Mouse (Mus musculus) lung, adult 2 months (tissue): Measurements from ENCODE around the gene S100a11. TPM values are rescaled to one million over a fixed set of nuclear protein-coding genes. Genes with fewer than 3 reads are reported as not detected.
"Not testable (repeated sequence)": the region's sequence is repeated elsewhere in the genome, so short reads cannot be mapped to it uniquely, and the experiment has no call there.

Experiments
- DNase-seq: peaks from one replicate; pipeline ENCODE4 v3.0.0; 2022
- H3K4me1 ChIP-seq: fragments of 200-500 bp; 2 replicates; pipeline ENCODE4 v1.6.1; 2011; ENCODE audit warnings: low read length; ENCODE audit not compliant: control insufficient read depth, insufficient read depth
- H3K4me3 ChIP-seq: fragments of 200-500 bp; replicated peaks from 2 replicates; pipeline ENCODE3; 2011; ENCODE audit warnings: low read depth, mild to moderate bottlenecking, control low read depth, low read length; ENCODE audit errors: extremely low read depth
- CTCF ChIP-seq: fragments of 200-500 bp; IDR thresholded peaks from 2 replicates; pipeline ENCODE4 v1.5.1; 2011; ENCODE audit warnings: mild to moderate bottlenecking, low read length, control low read depth; ENCODE audit not compliant: insufficient read depth
- POLR2A ChIP-seq: fragments of 200-500 bp; IDR thresholded peaks from 2 replicates; pipeline ENCODE4 v1.6.1; 2011; ENCODE audit warnings: low read depth, mild to moderate bottlenecking, control low read depth, low read length, borderline replicate concordance; ENCODE audit errors: extremely low read depth
- WGBS: fragments of 180-500 bp; shearing (Covaris S2); methylation state at CpG from one replicate; pipeline ENCODE4 v1.1.7; 2018; 5-methylcytosine and 5-hydroxymethylcytosine counted together
- polyA plus RNA-seq: library from polyadenylated mRNA; depleted of rRNA; stranded (reverse); fragments of >200 nt; gene quantifications from 2 replicates; pipeline ENCODE4 v1.2.3, GENCODE M21; 2012

S100a11 gene
- polyA plus RNA-seq, 1 experiment = 357 TPM

DNA sequence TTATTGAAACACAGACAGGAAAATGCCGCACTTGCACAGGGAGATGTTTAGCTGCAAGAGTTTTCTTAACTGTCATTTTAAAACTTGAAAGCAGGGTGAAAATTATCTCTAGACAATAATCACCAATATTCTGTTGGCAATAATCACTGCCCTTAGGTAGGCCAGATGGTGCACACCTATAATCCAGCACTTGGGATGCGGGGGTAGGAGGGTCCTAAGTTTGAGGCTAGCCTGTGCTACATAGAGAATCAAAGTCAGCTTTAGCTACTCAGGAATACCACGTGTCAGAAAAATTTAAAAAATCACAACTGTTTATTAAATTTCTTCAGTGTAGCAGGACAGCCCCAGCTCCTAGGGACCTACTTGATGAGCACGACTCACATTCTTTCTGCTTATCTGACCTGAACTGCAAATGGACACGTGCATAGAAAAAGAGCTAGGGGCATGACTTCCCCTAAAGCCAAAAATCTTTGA, 395 bp upstream of the S100a11 start:
- DNase-seq = no peak
- Histone ChIP-seq H3K4me1 (peaks cover 12% of the 10 kb centered on the region), H3K4me3 (no peak overlapping the region)
- 52% methylated on average over 5 of the region's 5 CpGs for WGBS
- TF ChIP-seq POLR2A = no peak
- no peak for TF ChIP-seq CTCF

DNA sequence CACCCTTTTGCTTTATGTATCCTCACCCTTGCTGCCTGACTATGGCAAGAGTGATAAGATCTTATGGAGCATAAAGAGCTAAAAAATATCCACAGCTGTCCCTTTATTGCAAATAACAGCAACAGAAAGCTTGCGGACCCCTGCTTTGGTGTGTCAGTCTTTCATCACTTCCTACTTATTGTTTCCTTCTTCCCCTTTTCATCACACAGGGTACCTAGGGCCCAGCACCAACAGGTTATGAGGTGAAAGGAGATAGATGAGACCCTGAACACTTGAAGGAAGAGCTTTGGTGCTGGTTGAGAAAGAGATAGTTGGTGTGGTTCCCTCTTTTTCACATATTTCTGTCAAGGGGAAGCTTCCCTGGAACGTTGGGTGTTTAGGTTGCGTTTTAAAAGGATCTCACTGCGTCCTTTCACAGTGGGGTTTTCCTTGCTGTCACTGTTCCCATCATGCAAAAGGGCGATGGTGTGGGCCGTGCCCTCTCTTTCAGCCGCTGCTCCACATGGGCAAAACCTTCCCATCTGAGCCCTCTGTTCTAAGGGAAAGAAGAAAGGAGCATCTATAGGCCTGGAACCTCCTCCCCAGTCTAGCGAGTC, 1.3 kb downstream of the S100a11 start:
- no peak for TF ChIP-seq CTCF
- no peak for TF ChIP-seq POLR2A
- peak; percentile 20 for DNase-seq
- WGBS = 56% methylated on average over 8 of the region's 8 CpGs

DNA sequence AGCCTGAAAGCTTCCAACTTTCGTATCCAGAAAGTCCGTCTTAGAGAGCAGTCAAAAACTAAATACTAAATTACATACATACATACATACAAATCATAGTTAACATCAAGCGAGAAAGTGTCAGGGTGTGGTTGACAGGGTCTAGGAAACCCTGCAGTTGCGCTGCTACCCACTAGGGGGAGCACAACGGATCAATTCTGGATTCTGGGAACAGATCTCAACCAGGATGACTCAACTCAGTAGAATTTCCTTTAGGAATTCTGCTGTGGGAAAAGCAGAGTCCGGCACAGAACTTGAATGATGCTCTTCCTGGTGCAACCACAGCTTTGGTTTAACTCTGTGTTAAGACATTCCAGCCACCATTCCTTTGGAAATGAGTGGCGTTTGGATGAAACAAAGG, 2.3 kb downstream of the S100a11 start:
- TF ChIP-seq CTCF (peak; percentile 89), POLR2A (no peak)
- WGBS = 25% methylated on average over 7 of the region's 7 CpGs
- peak; percentile 69 for DNase-seq
- H3K4me1 ChIP-seq = peaks cover 12% of the 10 kb centered on the region
- H3K4me3 ChIP-seq = no peak overlapping the region

More for the DNA sequence above, 1.3 kb downstream of the S100a11 start:
- H3K4me3 ChIP-seq = peak overlapping the region; percentile 64
- peaks cover 12% of the 10 kb centered on the region for H3K4me1 ChIP-seq

DNA sequence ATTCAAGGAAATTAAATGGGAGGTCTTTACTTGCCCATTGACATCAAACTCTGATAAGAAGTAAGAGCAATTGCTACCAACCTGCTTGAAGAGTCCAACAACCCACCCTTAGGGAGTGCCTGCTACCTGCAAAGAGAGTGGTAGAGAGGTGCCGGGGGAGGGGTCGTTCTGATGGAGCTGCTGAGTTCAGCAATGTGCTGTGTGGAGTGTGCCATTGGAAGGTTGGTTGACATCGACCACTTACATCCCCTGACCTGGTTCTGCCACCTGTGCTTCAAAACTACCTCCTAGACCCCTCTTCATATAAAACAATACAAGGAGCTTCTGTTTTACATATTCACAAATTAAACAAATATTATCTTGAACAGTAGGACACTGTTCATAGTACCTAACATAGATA, 7.0 kb downstream of the S100a11 start:
- WGBS = 88% methylated on average over 3 of the region's 3 CpGs
- no peak for TF ChIP-seq CTCF
- 0 out of 2 replicates have a peak, but pooled peaks have one; percentile 15 for TF ChIP-seq POLR2A
- no peak overlapping the region for H3K4me3 ChIP-seq
- no peak for DNase-seq
- H3K4me1 ChIP-seq = peaks cover 7% of the 10 kb centered on the region

DNA sequence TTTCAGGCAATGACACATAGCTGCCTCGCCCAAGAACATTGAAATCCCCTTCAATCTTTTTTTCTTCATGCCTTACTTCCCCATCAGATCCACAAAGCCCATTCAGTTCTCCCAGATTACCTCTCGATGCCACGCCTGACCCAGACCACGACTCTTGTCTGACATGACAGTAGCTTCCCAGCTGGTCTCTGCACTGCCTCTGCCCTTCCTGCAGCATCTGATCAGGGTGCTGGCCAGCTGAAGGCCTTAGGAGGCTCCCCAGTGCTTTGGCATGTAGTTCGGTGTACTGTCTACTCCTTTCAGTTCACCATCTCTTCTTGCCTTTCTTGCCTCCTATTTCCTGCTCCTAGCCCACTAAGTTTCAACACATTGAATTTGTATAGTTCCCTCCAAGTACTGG, 8.5 kb downstream of the S100a11 start:
- no peak overlapping the region for H3K4me3 ChIP-seq
- peaks cover 5% of the 10 kb centered on the region for H3K4me1 ChIP-seq
- WGBS = 84% methylated on average over 5 of the region's 5 CpGs
- no peak for DNase-seq
- TF ChIP-seq POLR2A (no peak), CTCF (no peak)

DNA sequence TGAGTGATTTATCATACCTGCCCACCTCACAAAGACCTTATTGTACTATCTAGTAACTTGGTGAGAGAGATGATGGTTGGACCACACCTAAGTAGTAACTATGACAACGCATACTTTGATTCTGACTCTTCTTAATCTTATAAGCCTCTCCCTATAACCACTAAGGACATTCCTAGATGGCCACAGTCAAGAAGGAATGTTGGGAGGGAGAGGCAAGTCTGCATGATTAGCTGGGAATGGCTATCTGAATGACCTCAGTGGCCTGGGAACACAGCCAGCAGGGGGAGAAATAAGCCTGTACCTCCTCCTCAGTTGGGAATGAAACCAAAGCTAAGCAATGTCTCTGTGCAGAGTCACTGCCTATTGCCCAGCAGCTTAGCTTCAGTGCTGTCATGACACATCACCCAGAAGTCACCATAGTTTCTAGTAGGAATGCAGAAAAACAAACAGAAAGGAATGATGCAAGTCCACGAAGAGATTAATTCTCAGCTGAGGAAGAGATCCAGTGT, 16.8 kb downstream of the S100a11 start:
- TF ChIP-seq CTCF (no peak), POLR2A (no peak)
- Histone ChIP-seq H3K4me3 (no peak overlapping the region), H3K4me1 (peaks cover 2% of the 10 kb centered on the region; the same call in 1 of the 2 replicates)
- DNase-seq = no peak
- 45% methylated on average over 2 of the region's 2 CpGs for WGBS

DNA sequence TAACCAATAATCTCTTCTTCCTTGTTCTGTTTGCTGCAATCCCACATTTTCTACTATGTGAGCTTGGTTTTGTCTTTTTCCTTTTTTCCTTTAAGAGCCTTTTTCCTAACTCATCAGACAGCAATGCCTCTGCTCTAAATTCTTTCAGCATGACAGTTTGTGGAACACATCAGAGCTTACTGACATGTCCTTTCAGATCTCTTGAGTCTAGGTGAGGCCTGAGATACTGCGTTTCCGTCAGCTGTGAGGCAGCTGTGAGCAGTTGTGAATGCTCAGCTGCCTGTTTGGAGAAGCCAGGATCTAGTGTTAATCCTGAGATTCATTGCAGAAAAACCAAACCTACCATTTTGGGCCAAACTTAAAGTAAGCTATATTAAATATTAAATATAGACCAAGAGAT, 18.2 kb downstream of the S100a11 start:
- 77% methylated on average over 2 of the region's 2 CpGs for WGBS

DNA sequence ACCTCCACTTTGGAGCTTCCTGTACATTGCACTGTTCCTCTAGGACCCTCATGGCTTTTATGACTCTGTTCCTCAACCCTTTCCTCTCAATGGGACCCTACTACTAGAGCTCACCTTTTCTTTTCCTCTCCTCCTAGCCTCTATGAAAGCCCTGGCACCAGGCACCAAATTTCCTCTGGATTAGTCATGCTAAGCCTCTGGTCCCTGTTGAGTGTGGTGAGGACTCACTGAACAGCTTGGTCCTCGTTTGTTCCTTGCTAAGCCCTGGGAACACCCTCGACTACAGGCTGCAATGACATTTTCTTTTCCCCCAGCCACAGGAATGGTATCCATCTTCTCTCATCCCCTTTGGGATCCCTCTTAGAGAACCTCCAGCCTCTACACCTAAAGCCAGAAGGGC, 21.2 kb downstream of the S100a11 start:
- 52% methylated on average over 2 of the region's 2 CpGs for WGBS
- no peak for DNase-seq
- no peak for TF ChIP-seq POLR2A
- no peak for TF ChIP-seq CTCF
- Histone ChIP-seq H3K4me1 (peaks cover 2% of the 10 kb centered on the region; the same call in 1 of the 2 replicates), H3K4me3 (no peak overlapping the region)

More for the DNA sequence above, 18.2 kb downstream of the S100a11 start:
- TF ChIP-seq CTCF (no peak), POLR2A (no peak)
- Histone ChIP-seq H3K4me3 (no peak overlapping the region), H3K4me1 (peaks cover 2% of the 10 kb centered on the region; the same call in 1 of the 2 replicates)
- DNase-seq = no peak

DNA sequence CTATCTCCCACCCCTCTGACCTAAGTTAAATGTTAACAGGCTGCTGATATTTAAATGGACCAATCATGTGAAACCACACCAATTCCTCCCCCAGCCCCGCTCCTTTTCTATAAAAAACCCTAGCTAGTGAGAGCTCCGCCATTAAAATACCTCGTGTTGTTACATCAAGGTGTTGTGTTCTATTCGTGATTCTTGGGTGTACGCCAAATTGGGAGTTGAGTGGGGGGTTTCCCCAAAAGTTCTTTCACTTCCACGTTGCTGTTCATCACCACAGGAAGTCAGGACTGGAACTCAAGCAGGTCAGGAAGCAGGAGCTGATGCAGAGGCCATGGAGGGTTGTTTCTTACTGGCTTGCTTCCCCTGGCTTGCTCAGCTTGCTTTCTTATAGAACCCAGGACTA, 23.9 kb downstream of the S100a11 start:
- not testable (repeated sequence) for H3K4me1 ChIP-seq, DNase-seq, H3K4me3 ChIP-seq
- 65% methylated on average over 6 of the region's 6 CpGs for WGBS

DNA sequence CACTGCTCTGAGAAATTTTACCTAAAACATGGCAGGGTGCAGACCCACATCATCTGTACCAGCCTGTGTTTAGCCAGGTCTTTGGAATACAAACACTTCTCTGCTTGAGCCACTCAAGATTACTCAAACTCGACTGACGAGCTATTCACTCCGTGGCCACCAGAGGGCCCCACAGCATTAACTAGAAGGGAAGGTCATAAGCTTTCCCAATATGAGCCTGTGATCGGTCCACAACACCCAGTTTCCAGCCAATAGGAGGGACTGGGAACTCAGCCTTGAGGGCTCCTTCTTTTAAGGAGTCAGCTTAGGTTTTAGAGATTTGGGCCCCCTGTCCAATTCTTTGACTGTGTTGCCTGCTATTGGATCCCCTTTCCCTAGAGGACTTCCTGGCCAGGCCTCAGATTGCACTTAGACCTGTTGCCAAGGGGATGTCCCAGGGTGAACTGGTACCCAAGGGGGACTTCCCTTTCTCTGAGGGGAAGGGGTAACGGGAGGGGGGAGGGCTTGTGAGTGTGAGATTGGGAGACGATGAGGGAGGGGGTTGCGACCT, 26.9 kb downstream of the S100a11 start:
- Histone ChIP-seq H3K4me3 (no peak overlapping the region), H3K4me1 (peaks cover 7% of the 10 kb centered on the region; the same call in 1 of the 2 replicates)
- peak; percentile 83 for TF ChIP-seq CTCF
- no peak for TF ChIP-seq POLR2A
- WGBS = 25% methylated on average over 7 of the region's 7 CpGs
- DNase-seq = peak; percentile 89
